11 mouse cellular contexts compared by ENCODE assay signal in genomic region chr8:91561241-91561640, GRCm38 (mm10).
"Had no signal": no experiment of that assay in that cellular context is flagged by ENCODE, and none has a peak within 500 bp of the region (broad histone marks: within the 10 kb centered on the region; RNA-seq: fewer than 3 reads in every experiment).

No protein-coding gene starts in this region.

- ATAC-seq: intestine, postnatal 0 days; midbrain, embryonic 13.5 days had no signal

- H3K9ac ChIP-seq: liver, embryonic 14.5 days; lung, embryonic 14.5 days; midbrain, embryonic 13.5 days; neural tube, embryonic 15.5 days had no signal

- H3K27ac ChIP-seq: left cerebral cortex, adult 2 months; limb, embryonic 10.5 days; liver, embryonic 14.5 days; midbrain, embryonic 13.5 days; neural tube, embryonic 15.5 days had no signal

- H3K4me3 ChIP-seq: left cerebral cortex, adult 2 months; limb, embryonic 10.5 days; midbrain, embryonic 13.5 days; neural tube, embryonic 15.5 days had no signal

- H3K9me3 ChIP-seq: limb, embryonic 10.5 days; midbrain, embryonic 13.5 days; neural tube, embryonic 15.5 days had no signal

- DNase-seq: kidney, adult 8-10 months; kidney, postnatal 25 days; lung, embryonic 14.5 days; thymus, adult 18-20 months; thymus, postnatal 14 days had no signal

- H3K4me2 ChIP-seq: lung, embryonic 14.5 days; midbrain, embryonic 13.5 days; neural tube, embryonic 15.5 days had no signal

- H3K36me3 ChIP-seq: limb, embryonic 10.5 days; midbrain, embryonic 13.5 days; neural tube, embryonic 15.5 days had no signal

- H3K27me3 ChIP-seq: midbrain, embryonic 13.5 days; neural tube, embryonic 15.5 days had no signal
